26 mouse cellular contexts compared by ENCODE assay signal in genomic region chrX:131901121-131901895, GRCm38 (mm10).
"Had no signal": no experiment of that assay in that cellular context is flagged by ENCODE, and none has a peak within 500 bp of the region (broad histone marks: within the 10 kb centered on the region; RNA-seq: fewer than 3 reads in every experiment).

No protein-coding gene starts in this region.

- H3K9ac ChIP-seq: limb, embryonic 13.5 days; liver, embryonic 12.5 days; liver, embryonic 15.5 days; lung, embryonic 15.5 days; midbrain, embryonic 13.5 days; neural tube, embryonic 12.5 days; neural tube, embryonic 15.5 days had no signal

- H3K4me1 ChIP-seq: limb, embryonic 10.5 days; limb, embryonic 13.5 days; liver, embryonic 12.5 days; liver, embryonic 15.5 days; lung, embryonic 15.5 days; megakaryocyte, embryonic 14.5 days; midbrain, embryonic 10.5 days; midbrain, embryonic 13.5 days; neural tube, embryonic 12.5 days; neural tube, embryonic 15.5 days had no signal

- H3K4me3 ChIP-seq: left cerebral cortex, adult 2 months; limb, embryonic 10.5 days; limb, embryonic 13.5 days; liver, embryonic 12.5 days; liver, embryonic 15.5 days; lung, embryonic 15.5 days; megakaryocyte, embryonic 14.5 days; midbrain, embryonic 10.5 days; midbrain, embryonic 13.5 days; neural tube, embryonic 12.5 days; neural tube, embryonic 15.5 days had no signal

- DNase-seq: kidney, adult 9 months; kidney, postnatal 14 days; kidney, postnatal 4 days; layer of hippocampus, postnatal 36 days; liver; lung, adult 18-20 months; lung, postnatal 10 days; lung, postnatal 36 days; right cerebral cortex, adult 18-20 months; right cerebral cortex, postnatal 14 days; right cerebral cortex, postnatal 4 days; thymus, adult 2 months; thymus, postnatal 14 days; thymus, postnatal 4 days had no signal

- H3K9me3 ChIP-seq: limb, embryonic 10.5 days; limb, embryonic 13.5 days; liver, embryonic 12.5 days; liver, embryonic 15.5 days; lung, embryonic 15.5 days; megakaryocyte, embryonic 14.5 days; midbrain, embryonic 10.5 days; midbrain, embryonic 13.5 days; neural tube, embryonic 12.5 days; neural tube, embryonic 15.5 days had no signal

- H3K27ac ChIP-seq: left cerebral cortex, adult 2 months; limb, embryonic 10.5 days; limb, embryonic 13.5 days; liver, embryonic 12.5 days; liver, embryonic 15.5 days; lung, embryonic 15.5 days; midbrain, embryonic 10.5 days; midbrain, embryonic 13.5 days; neural tube, embryonic 12.5 days; neural tube, embryonic 15.5 days; stomach, postnatal 0 days had no signal

- H3K36me3 ChIP-seq: limb, embryonic 10.5 days; limb, embryonic 13.5 days; liver, embryonic 12.5 days; liver, embryonic 15.5 days; lung, embryonic 15.5 days; midbrain, embryonic 10.5 days; midbrain, embryonic 13.5 days; neural tube, embryonic 12.5 days; neural tube, embryonic 15.5 days had no signal

- H3K27me3 ChIP-seq: limb, embryonic 13.5 days; liver, embryonic 12.5 days; liver, embryonic 15.5 days; lung, embryonic 15.5 days; megakaryocyte, embryonic 14.5 days; midbrain, embryonic 13.5 days; neural tube, embryonic 12.5 days; neural tube, embryonic 15.5 days had no signal

- ATAC-seq: liver, embryonic 12.5 days; midbrain, embryonic 13.5 days had no signal

- H3K4me2 ChIP-seq: limb, embryonic 13.5 days; liver, embryonic 12.5 days; liver, embryonic 15.5 days; lung, embryonic 15.5 days; midbrain, embryonic 13.5 days; neural tube, embryonic 12.5 days; neural tube, embryonic 15.5 days had no signal
